Mouse (Mus musculus): Measurements from ENCODE around the gene Tmbim1.

DNA sequence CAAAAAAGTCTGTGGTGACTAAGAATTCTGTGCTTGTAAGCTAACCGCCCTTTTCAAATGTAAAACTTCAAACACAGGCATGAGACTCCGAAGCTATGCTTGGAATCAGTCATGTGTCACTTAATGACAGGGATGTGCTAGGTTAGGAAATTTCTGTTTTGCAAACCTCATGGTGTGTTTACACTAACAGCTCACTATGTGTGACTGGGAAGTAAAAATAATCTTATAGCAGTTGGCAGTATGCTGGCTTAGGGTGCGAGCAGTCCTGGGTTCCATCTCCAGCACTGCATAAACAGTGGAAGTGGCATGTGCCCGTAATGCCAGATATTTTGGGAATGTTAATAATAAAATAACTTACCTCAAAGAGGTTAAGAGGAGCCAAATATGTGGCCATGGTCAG, 476 bp downstream of the Tmbim1 start:
- TF ChIP-seq GATA1 (IDR thresholded peaks at IDR 0.05; ENCODE audit: borderline replicate concordance, low read length) (no peak), FLI1 (IDR thresholded peaks at IDR 0.05; ENCODE audit: low read length) (no peak)

Data from megakaryocyte, embryonic 14.5 days (primary cell).